In genomic region chr3:27956006-27956405, GRCm38 (mm10) we compare ENCODE assay signal across 31 mouse cellular contexts. TPM values are rescaled to one million over a fixed set of nuclear protein-coding genes. Genes with fewer than 3 reads are reported as not detected.
"Had no signal": no experiment of that assay in that cellular context is flagged by ENCODE, and none has a peak within 500 bp of the region (broad histone marks: within the 10 kb centered on the region; RNA-seq: fewer than 3 reads in every experiment).

No protein-coding gene starts in this region.

- H3K9ac ChIP-seq: embryonic facial prominence, embryonic 12.5 days; embryonic facial prominence, embryonic 13.5 days; embryonic facial prominence, embryonic 15.5 days; forebrain, embryonic 12.5 days; forebrain, embryonic 13.5 days; forebrain, embryonic 15.5 days; forebrain, postnatal 0 days had no signal

- H3K9me3 ChIP-seq: embryonic facial prominence, embryonic 10.5 days; embryonic facial prominence, embryonic 12.5 days; embryonic facial prominence, embryonic 13.5 days; embryonic facial prominence, embryonic 15.5 days; forebrain, embryonic 10.5 days; forebrain, embryonic 12.5 days; forebrain, embryonic 13.5 days; forebrain, embryonic 15.5 days had no signal

- ATAC-seq: forebrain, embryonic 13.5 days; forebrain, embryonic 14.5 days; forebrain, embryonic 15.5 days; forebrain, embryonic 16.5 days; forebrain, postnatal 0 days had no signal

- H3K4me3 ChIP-seq: embryonic facial prominence, embryonic 10.5 days; embryonic facial prominence, embryonic 12.5 days; embryonic facial prominence, embryonic 13.5 days; embryonic facial prominence, embryonic 15.5 days; erythroblast, embryonic 14.5 days; forebrain, embryonic 10.5 days; forebrain, embryonic 12.5 days; forebrain, embryonic 13.5 days; forebrain, embryonic 15.5 days; gastrocnemius, adult 2 months; heart, adult 2 months had no signal

- H3K4me1 ChIP-seq: embryonic facial prominence, embryonic 10.5 days; embryonic facial prominence, embryonic 12.5 days; embryonic facial prominence, embryonic 13.5 days; embryonic facial prominence, embryonic 15.5 days; forebrain, embryonic 10.5 days; forebrain, embryonic 12.5 days; forebrain, embryonic 13.5 days; forebrain, embryonic 15.5 days had no signal

- H3K27ac ChIP-seq: embryonic facial prominence, embryonic 10.5 days; embryonic facial prominence, embryonic 12.5 days; embryonic facial prominence, embryonic 13.5 days; embryonic facial prominence, embryonic 15.5 days; forebrain, embryonic 10.5 days; forebrain, embryonic 12.5 days; forebrain, embryonic 13.5 days; forebrain, embryonic 15.5 days; gastrocnemius, adult 2 months; heart, adult 2 months had no signal

- H3K4me2 ChIP-seq: embryonic facial prominence, embryonic 12.5 days; embryonic facial prominence, embryonic 13.5 days; embryonic facial prominence, embryonic 15.5 days; forebrain, embryonic 12.5 days; forebrain, embryonic 13.5 days; forebrain, embryonic 15.5 days had no signal

- H3K27me3 ChIP-seq: embryonic facial prominence, embryonic 12.5 days; embryonic facial prominence, embryonic 13.5 days; embryonic facial prominence, embryonic 15.5 days; forebrain, embryonic 12.5 days; forebrain, embryonic 13.5 days; forebrain, embryonic 15.5 days had no signal

- H3K36me3 ChIP-seq: embryonic facial prominence, embryonic 10.5 days; embryonic facial prominence, embryonic 12.5 days; embryonic facial prominence, embryonic 13.5 days; embryonic facial prominence, embryonic 15.5 days; forebrain, embryonic 10.5 days; forebrain, embryonic 12.5 days; forebrain, embryonic 15.5 days had no signal

- DNase-seq: cerebellum, adult 2 months; cerebellum, adult 8-10 months; cerebellum, adult 9-10 months; cerebellum, adult 9-11 months; cerebellum, postnatal 10 days; cerebellum, postnatal 14 days; cerebellum, postnatal 25 days; cerebellum, postnatal 36 days; embryo, embryonic 11 days; forebrain, postnatal 0 days; gastrocnemius, adult 2 months; gastrocnemius, postnatal 10 days; gastrocnemius, postnatal 14 days; gastrocnemius, postnatal 25 days; gastrocnemius, postnatal 36 days; heart, adult 18-20 months; heart, adult 2 months had no signal

RNA-seq across cellular contexts. Expression of gene Pld1, which starts 17.5 kb away (rescaled TPM):
- polyA plus RNA-seq: erythroblast, embryonic 14.5 days had no signal

RNA-seq across cellular contexts. Expression of gene Tmem212, which starts 59.8 kb away (rescaled TPM):
- polyA plus RNA-seq: embryonic facial prominence, embryonic 10.5 days; embryonic facial prominence, embryonic 11.5 days; embryonic facial prominence, embryonic 12.5 days; embryonic facial prominence, embryonic 13.5 days; erythroblast, embryonic 14.5 days; forebrain, embryonic 10.5 days; forebrain, embryonic 11.5 days; forebrain, embryonic 12.5 days; forebrain, embryonic 13.5 days; forebrain, embryonic 14.5 days; forebrain, embryonic 15.5 days; forebrain, embryonic 16.5 days; frontal cortex, adult 2 months had no signal
